Mouse (Mus musculus) midbrain, embryonic 10.5 days (tissue): ENCODE measurements at regions not wholly inside any gene's neighbourhood (a gene's known extent, or its start where the extent isn't known, plus 50 kb on each side); places are given as distances from the start of the nearest gene placed in this dataset.

Experiments used
- DNase-seq: peaks from one replicate; pipeline ENCODE4 v3.0.0-alpha.2; 2017; ENCODE audit warnings: low spot score
- H3K27ac ChIP-seq: fragments of 300-500 bp; sonication (generic); replicated peaks from 2 replicates; pipeline ENCODE4 v1.5.1; 2016; ENCODE audit warnings: mild to moderate bottlenecking
- H3K27me3 ChIP-seq: fragments of 300-500 bp; sonication (generic); 2 replicates; pipeline ENCODE4 v1.6.1; 2016; ENCODE audit warnings: low read depth, mild to moderate bottlenecking; ENCODE audit not compliant: poor library complexity, severe bottlenecking
- H3K36me3 ChIP-seq: fragments of 300-500 bp; sonication (generic); 2 replicates; pipeline ENCODE4 v1.6.1; 2016; ENCODE audit warnings: mild to moderate bottlenecking, moderate library complexity
- H3K4me1 ChIP-seq: fragments of 300-500 bp; sonication (generic); 2 replicates; pipeline ENCODE4 v1.6.1; 2016
- H3K4me3 ChIP-seq: fragments of 300-500 bp; sonication (generic); 2 replicates; pipeline ENCODE4 v1.5.1; 2016; ENCODE audit warnings: mild to moderate bottlenecking, moderate library complexity
- H3K9me3 ChIP-seq: fragments of 300-500 bp; sonication (generic); replicated peaks from 2 replicates; pipeline ENCODE4 v1.6.1; 2016; ENCODE audit warnings: mild to moderate bottlenecking
- WGBS: fragments of 180-500 bp; shearing (Covaris S2); methylation state at CpG from one replicate; pipeline ENCODE4 v1.1.7; 2016; 5-methylcytosine and 5-hydroxymethylcytosine counted together

DNA sequence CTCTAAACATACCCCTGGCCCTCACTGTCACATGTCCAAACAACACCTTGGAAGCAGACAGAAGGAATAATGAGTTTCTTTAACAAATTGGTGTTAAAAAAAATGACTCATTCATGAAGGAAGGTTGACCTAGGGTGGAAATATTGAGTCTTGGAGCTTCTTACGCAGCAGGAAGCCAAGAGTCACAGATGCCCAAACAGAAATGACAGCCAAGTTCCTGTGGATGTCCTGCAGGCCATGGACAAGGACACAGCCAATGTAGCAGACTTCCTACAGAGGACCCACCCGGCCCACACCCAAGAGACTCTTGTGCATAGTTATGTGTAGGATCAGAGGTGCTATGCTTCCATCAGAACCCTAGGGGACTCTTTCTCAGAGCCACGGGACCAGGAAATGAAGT is 136.1 kb upstream of the Gm3448 start:
- Histone ChIP-seq H3K27ac (no peak overlapping the region), H3K9me3 (no peaks in the 10 kb centered on the region), H3K27me3 (0 out of 2 replicates have a peak, but pooled peaks cover 5% of the 10 kb centered on the region), H3K4me3 (no peak overlapping the region), H3K36me3 (no peaks in the 10 kb centered on the region), H3K4me1 (peaks cover 33% of the 10 kb centered on the region)
- 81% methylated on average over 3 of the region's 3 CpGs for WGBS
- no peak for DNase-seq

DNA sequence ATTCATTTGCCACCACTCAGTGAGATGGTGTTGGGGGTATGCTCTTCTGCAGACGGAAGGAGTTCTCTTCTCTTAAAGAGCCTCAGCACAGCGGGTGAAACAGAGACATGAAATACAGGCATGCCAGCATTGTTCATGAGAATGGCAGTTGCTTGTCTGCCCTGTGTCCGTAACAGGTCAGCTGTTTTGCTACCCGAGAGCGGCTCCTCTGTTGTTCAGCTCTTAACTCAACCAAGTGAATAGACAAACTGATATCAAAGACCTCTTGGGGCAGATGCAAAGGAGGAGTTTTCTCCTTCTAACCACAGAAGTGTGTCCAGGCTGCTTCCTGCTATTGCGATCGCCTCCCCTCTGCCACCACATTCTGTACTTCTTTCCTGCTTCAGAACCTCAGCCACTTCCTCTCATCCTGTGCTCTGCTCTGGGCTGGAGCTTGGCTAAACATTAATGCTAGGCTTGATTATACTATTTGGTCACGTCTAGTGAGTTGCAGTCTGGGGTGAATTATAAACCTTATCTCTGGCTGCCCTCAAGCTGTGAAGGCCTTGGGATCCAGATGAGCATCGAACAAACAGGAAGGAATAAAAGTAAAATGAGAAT is 133.1 kb upstream of the Gm3448 start:
- H3K4me1 ChIP-seq: peaks cover 5% of the 10 kb centered on the region
- no peaks in the 10 kb centered on the region for H3K36me3 ChIP-seq
- no peak for DNase-seq
- 71% methylated on average over 9 of the region's 9 CpGs for WGBS
- 0 out of 2 replicates have a peak, but pooled peaks cover 1% of the 10 kb centered on the region for H3K27me3 ChIP-seq
- H3K27ac ChIP-seq: no peak overlapping the region
- H3K4me3 ChIP-seq: no peak overlapping the region
- no peaks in the 10 kb centered on the region for H3K9me3 ChIP-seq

DNA sequence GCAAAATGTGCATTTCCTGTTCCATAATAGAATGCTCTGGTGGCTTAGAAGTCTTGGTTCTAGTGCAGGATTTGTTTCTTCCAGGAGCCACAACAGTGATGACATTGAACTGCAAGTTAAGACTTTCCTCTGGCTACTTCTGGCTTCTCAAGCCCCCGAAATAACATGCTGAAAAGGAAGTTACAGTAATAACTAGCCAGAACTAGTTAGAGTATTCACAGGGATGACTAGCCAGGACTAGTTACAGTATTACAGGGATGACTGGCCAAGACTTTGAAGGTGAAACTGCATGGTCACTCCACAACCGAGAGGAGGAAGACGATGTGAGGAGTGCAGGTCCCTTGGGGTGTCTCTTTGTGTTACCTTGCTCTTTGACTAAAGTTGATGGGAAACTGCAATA is 126.6 kb upstream of the Gm3448 start:
- Histone ChIP-seq H3K36me3 (no peaks in the 10 kb centered on the region), H3K4me1 (no peaks in the 10 kb centered on the region; the same call in 1 of the 2 replicates), H3K27ac (no peak overlapping the region), H3K27me3 (no peaks in the 10 kb centered on the region), H3K4me3 (no peak overlapping the region), H3K9me3 (no peaks in the 10 kb centered on the region)
- 86% methylated on average over 3 of the region's 3 CpGs for WGBS
- DNase-seq: no peak

DNA sequence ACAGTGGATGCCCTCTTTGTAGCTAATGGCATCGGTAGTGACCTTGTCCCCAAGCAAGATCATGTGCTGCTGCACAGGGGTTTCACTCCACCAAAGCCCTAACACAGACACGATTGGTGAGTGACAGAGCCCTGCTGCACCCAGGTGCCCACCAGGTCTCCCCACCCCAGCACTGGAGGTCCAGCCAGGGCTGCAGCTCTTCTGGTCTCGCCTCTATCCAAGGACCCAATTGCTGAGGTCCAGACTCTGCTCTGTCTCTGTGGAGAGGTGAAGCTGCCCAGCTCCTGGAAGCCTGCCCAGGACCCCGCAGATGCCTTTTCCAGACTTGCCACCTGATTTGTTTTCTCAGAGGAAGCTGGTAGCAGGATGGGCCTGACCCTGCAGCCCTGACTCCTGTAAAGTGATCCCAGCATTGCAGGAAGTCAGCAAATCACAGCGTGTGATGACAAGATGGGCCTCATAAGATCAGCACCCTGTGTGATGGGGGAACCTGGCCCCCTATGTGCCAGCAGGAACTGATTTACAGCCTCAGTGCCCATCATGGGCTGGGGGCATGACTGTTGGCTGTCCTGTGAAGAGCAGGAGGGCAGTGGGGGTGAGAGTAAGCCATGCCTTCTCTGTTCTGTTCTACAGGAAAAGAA is 116.5 kb upstream of the Gm3448 start:
- no peak for DNase-seq
- H3K27me3 ChIP-seq: no peaks in the 10 kb centered on the region
- 94% methylated on average over 5 of the region's 5 CpGs for WGBS
- H3K9me3 ChIP-seq: no peaks in the 10 kb centered on the region
- H3K27ac ChIP-seq: 0 out of 2 replicates have a peak overlapping the region, but pooled peaks have one; percentile 7
- no peaks in the 10 kb centered on the region for H3K36me3 ChIP-seq
- H3K4me3 ChIP-seq: no peak overlapping the region
- H3K4me1 ChIP-seq: no peaks in the 10 kb centered on the region

DNA sequence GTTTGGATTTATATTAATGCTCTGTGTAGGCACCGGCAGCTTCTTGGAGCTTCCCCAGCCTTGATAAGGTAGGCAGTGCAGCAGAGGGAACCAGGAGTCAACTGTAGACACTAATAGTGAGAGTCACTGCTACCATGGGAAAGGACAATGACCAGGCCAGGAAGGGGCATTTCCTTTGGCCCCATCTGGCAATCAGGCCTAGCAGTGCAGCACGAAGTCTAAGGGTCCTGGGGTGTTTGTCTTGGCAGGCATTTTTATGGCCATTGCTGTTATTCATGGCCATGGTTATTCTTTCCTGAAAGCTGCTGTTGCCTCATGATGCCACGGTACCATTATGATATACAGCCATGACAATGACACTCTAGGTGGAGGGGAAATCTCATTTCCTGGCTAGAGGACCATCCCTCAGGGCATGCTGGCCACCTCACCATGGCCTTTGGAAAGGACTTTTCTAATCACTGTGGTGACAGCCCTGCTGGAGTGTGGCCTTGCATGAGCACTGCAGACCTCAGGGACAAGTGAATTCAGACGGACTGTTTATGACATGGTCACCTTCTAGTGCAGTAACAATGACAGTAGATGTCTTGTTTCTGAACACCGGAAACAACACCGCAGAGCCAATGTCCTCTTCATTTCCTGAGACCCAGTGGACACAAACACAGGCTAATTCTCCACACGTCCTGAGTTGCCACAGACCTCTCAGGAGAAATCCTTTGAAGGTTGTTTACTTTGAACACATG is 111.8 kb upstream of the Gm3448 start:
- H3K4me3 ChIP-seq: no peak overlapping the region
- no peaks in the 10 kb centered on the region for H3K4me1 ChIP-seq
- no peak for DNase-seq
- 86% methylated on average over 7 of the region's 7 CpGs for WGBS
- no peaks in the 10 kb centered on the region for H3K9me3 ChIP-seq
- no peaks in the 10 kb centered on the region for H3K27me3 ChIP-seq
- no peaks in the 10 kb centered on the region for H3K36me3 ChIP-seq
- no peak overlapping the region for H3K27ac ChIP-seq

DNA sequence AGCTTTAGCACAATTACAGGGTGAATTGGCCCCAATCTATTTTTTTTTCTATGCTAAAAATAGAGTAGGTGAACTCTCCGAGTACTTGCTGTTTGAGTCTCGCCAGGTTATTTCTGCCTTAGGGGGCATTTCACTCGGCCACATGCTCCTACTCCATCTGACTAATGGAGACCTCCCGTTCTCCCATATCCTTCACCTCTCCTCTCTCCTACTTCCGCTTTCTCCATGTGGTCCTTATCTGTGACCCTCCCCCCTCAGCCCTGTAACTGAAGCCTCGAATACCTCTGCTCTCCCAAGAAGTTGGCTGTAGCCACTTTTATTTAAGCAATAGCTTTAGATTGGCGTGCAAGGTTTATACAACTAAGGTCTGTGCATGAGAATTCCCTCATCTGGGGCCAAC is 111.1 kb upstream of the Gm3448 start:
- no peak for DNase-seq

DNA sequence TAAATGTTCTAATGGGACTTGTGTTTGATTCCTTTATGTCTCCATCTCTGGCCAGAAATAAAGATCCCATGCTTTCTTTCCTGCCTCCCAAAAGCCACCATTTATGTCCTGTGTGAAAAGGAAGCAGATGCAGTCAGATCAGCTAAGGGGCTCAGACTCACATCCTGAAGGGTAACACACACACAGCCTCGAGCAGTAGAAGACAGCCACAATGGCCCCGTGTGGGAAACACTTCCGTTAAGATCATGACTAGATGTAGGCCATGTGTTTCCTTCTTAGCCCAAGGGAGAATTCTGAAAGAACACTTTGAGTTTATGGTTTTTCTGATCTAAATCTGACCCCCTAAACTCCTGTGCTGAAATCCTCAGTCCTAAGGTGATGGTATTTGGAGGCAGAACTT is 110.4 kb upstream of the Gm3448 start:
- no peak overlapping the region for H3K27ac ChIP-seq
- WGBS: 85% methylated on average over 3 of the region's 3 CpGs
- no peak overlapping the region for H3K4me3 ChIP-seq
- H3K9me3 ChIP-seq: no peaks in the 10 kb centered on the region
- DNase-seq: no peak
- no peaks in the 10 kb centered on the region for H3K4me1 ChIP-seq
- H3K27me3 ChIP-seq: no peaks in the 10 kb centered on the region
- H3K36me3 ChIP-seq: no peaks in the 10 kb centered on the region

More for the DNA sequence above, 111.1 kb upstream of the Gm3448 start:
- Histone ChIP-seq H3K4me3 (no peak overlapping the region), H3K27ac (no peak overlapping the region), H3K27me3 (no peaks in the 10 kb centered on the region), H3K36me3 (no peaks in the 10 kb centered on the region), H3K4me1 (no peaks in the 10 kb centered on the region), H3K9me3 (no peaks in the 10 kb centered on the region)
- WGBS: 80% methylated on average over 7 of the region's 7 CpGs

DNA sequence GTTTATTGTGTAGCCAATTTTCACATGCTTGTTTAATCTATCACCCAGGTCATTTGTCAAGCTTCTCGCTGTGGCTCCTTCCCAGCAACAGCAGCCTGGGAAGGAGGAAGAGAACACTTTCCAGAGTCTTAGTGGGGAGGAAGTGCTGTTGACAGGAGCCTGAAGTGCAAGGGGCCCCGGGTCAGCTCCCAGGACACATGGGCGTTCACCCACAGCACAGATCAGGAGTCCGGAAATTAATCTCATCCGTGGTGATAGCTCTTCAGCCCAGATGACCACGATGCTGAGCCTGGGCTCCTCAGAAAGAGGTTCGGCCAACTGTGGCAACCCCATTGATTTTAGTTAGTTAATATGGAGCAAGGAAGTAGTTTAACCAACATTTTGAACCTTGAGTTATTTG is 105.3 kb upstream of the Gm3448 start:
- no peak overlapping the region for H3K4me3 ChIP-seq
- H3K27me3 ChIP-seq: no peaks in the 10 kb centered on the region
- H3K27ac ChIP-seq: no peak overlapping the region
- DNase-seq: no peak
- no peaks in the 10 kb centered on the region for H3K4me1 ChIP-seq
- no peaks in the 10 kb centered on the region for H3K36me3 ChIP-seq
- whole genome bisulfite sequencing: 72% methylated on average over 7 of the region's 7 CpGs
- H3K9me3 ChIP-seq: no peaks in the 10 kb centered on the region

DNA sequence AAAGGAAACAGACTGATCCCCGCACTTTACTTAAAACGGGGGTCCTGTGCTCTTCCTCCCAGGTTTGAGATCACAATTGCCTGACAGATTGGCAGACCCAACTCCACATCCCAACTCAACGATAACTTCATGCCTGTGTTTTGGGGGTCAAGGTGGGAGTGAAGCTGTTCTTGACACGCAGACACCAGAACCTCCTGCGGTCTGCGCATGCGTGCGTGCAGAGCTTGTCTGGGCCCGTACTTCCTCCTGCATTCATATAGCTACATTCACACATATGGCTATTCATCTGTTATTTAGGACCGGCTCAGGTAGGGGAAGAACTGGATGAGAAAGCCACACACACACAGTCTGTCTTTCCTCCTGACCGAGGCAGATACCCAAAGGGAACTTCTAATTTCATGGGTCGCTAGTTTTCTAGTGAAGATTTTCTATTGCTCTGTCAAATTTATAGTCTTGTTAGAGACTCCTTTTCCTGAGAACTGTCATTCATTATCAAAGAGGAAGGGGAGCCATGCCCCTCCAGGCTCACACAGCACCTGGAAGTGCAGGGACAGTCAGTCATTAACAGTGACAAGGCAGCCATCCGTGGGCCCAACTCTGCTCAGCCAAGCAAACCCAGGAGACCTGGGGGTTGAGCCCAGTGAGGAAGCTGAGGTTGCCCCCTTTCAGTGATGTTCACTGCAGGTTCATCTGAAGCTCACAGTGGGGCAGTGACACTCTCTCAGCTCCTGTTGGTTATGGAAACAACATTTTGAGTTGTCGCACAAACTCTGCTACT is 104.0 kb upstream of the Gm3448 start:
- WGBS: 85% methylated on average over 14 of the region's 14 CpGs
- no peaks in the 10 kb centered on the region for H3K27me3 ChIP-seq
- no peaks in the 10 kb centered on the region for H3K9me3 ChIP-seq
- H3K36me3 ChIP-seq: no peaks in the 10 kb centered on the region
- no peaks in the 10 kb centered on the region for H3K4me1 ChIP-seq
- no peak for DNase-seq
- no peak overlapping the region for H3K4me3 ChIP-seq
- no peak overlapping the region for H3K27ac ChIP-seq

DNA sequence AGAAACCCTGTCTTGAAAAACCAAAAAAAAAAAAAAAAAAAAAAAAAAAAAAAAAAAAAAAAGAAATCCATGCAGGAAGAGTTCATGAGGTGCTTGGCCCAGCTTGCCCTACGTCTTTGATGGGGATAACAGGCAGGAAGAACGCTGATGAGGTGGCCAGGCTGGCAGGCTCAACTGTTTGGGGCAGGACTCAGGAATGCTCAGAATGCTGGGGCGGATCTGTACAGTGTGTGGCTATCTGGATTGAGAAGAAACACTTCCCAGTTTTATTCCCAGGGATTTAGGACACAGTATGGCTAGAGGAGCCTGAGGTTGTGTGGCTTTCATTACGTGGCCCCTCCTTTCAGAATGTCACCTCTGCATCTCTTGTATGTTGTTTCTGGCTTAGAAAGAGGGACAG is 99.1 kb upstream of the Gm3448 start:
- Histone ChIP-seq H3K36me3 (no peaks in the 10 kb centered on the region), H3K9me3 (no peaks in the 10 kb centered on the region), H3K27me3 (no peaks in the 10 kb centered on the region), H3K27ac (no peak overlapping the region), H3K4me3 (no peak overlapping the region), H3K4me1 (peaks cover 8% of the 10 kb centered on the region)
- WGBS: 81% methylated on average over 4 of the region's 4 CpGs
- DNase-seq: no peak
